Mouse (Mus musculus) liver, embryonic 16.5 days (tissue): ENCODE measurements around the gene Gpsm1. TPM values are rescaled to one million over a fixed set of nuclear protein-coding genes. Genes with fewer than 3 reads are reported as not detected.

Source experiments
- polyA plus RNA-seq: library from polyadenylated mRNA; unstranded; fragments of >200 nt; fragmentation: Nextera tagmentation; extraction: Ambion mirVana; gene quantifications from 2 replicates; pipeline ENCODE4 v1.2.1, GENCODE M21; 2015

Gpsm1 gene
- polyA plus RNA-seq, 1 experiment from 2014 or later, result 3.0 TPM

Other genes starting within 250 kb of the Gpsm1 start
- gene Nacc2, start 192.3 kb upstream of the Gpsm1 start, polyA plus RNA-seq, result 3.9 and 6.4 TPM in 2 replicates
- not detected in 2 replicates for gene Lhx3, start 107.2 kb upstream of the Gpsm1 start, polyA plus RNA-seq
- 4.3 and 4.5 TPM in 2 replicates for gene Qsox2, start 78.0 kb upstream of the Gpsm1 start, polyA plus RNA-seq
- gene Ccdc187, start 21.0 kb upstream of the Gpsm1 start, polyA plus RNA-seq, result 0.01 and 0.05 TPM in 2 replicates
- 7.2 and 8.0 TPM in 2 replicates for gene Dnlz, start 36.6 kb downstream of the Gpsm1 start, polyA plus RNA-seq
- gene Card9, start 45.4 kb downstream of the Gpsm1 start, polyA plus RNA-seq, result 1.7 and 3.0 TPM in 2 replicates
- gene Snapc4, start 65.1 kb downstream of the Gpsm1 start, polyA plus RNA-seq, result 7.1 and 10.0 TPM in 2 replicates
- 34.1 and 34.4 TPM in 2 replicates for gene Entr1, start 73.8 kb downstream of the Gpsm1 start, polyA plus RNA-seq
- 55.8 and 57.6 TPM in 2 replicates for gene Pmpca, start 73.8 kb downstream of the Gpsm1 start, polyA plus RNA-seq
- gene Inpp5e, start 93.7 kb downstream of the Gpsm1 start, polyA plus RNA-seq, result 5.2 and 5.8 TPM in 2 replicates
- gene Sec16a, start 129.7 kb downstream of the Gpsm1 start, polyA plus RNA-seq, result 9.3 and 12.4 TPM in 2 replicates
- 2.8 and 3.1 TPM in 2 replicates for gene Notch1, start 201.1 kb downstream of the Gpsm1 start, polyA plus RNA-seq